Mouse (Mus musculus): ENCODE measurements at regions not wholly inside any gene's neighbourhood (a gene's known extent, or its start where the extent isn't known, plus 50 kb on each side); places are given as distances from the start of the nearest gene placed in this dataset.

DNA sequence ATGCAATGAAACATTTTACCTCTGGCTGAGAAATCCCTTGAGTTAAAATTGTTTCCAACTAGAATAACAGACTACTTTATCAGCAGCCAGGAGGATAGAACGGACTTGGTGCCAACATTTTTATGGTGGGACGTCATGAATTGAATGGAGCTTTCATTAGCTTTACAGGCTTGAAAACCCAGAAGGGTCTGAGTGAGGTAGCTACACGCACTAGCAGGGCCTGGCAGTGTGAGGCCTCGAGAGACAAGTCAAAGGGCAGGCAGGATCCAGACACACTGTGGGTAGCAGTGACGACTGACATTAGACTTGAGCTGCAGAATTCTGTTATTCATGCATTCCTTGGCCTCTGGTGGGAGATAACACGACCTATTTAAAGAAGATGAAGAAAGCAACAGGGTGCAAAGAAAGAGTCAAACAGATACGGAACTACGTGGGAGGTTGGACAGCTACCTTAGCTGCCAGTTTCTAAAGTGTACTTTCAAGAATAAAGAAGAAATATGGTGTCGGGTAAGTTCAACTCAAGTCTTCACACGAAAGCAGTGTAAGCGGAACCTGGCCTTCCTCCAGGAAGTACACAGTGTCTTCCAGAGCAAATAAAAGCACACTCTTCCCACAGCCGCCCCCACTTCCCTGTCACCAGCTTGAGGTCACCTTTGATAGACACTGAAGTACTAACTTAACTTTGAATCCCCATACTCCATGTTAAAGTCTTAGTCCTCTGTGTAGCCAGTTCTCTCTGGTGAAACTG is 53.2 kb upstream of the Acbd6 start:
- TF ChIP-seq EP300 (optimal IDR thresholded peaks at IDR 0.05) = no peak
- no peak for TF ChIP-seq CTCF (IDR thresholded peaks at IDR 0.05; ENCODE audit: low read depth)
